Mouse (Mus musculus) liver, embryonic 14.5 days (tissue): ENCODE results near the gene Traf5. TPM values are rescaled to one million over a fixed set of nuclear protein-coding genes. Genes with fewer than 3 reads are reported as not detected.

Experiments used
- ATAC-seq: fragments of 200-750 bp; cut with Nextera tagmentation; 2 replicates; pipeline ENCODE4 v1.8.0; 2017; ENCODE audit warnings: moderate number of reproducible peaks, mild to moderate bottlenecking, moderate library complexity; ENCODE audit not compliant: insufficient read depth
- DNase-seq, 3 experiments: peaks; one replicate each; pipeline ENCODE4 v3.0.0-alpha.2; 2012 to 2013; ENCODE audit warnings: low read depth in 3 of 3, low spot score in 3 of 3
- H3K27ac ChIP-seq: fragments of 300-500 bp; sonication (generic); 2 replicates; pipeline ENCODE4 v1.5.1; 2014; ENCODE audit warnings: moderate library complexity, mild to moderate bottlenecking, control low read depth, inconsistent platforms
- H3K27me3 ChIP-seq: fragments of 300-500 bp; sonication (generic); 2 replicates; pipeline ENCODE4 v1.6.1; 2014; ENCODE audit warnings: mild to moderate bottlenecking, low read length, moderate library complexity; ENCODE audit not compliant: control insufficient read depth, insufficient read depth
- H3K36me3 ChIP-seq: fragments of 300-500 bp; sonication (generic); replicated peaks from 2 replicates; pipeline ENCODE4 v1.6.1; 2014; ENCODE audit warnings: low read depth; ENCODE audit not compliant: control insufficient read depth, insufficient read depth
- H3K4me1 ChIP-seq, 2 experiments: fragments of 200-500 bp in 1 of 2; fragments of 300-500 bp in 1 of 2; sonication (generic) in 1 of 2; replicated peaks; 2 replicates each; pipeline ENCODE4 v1.6.1; 2012 to 2014; ENCODE audit warnings: antibody characterized with exemption in 1 of 2, inconsistent platforms in 1 of 2, low read length in 1 of 2; ENCODE audit not compliant: control insufficient read depth in 2 of 2, insufficient read depth in 2 of 2
- H3K4me2 ChIP-seq: fragments of 300-500 bp; sonication (generic); 2 replicates; pipeline ENCODE4 v1.6.1; 2014; ENCODE audit warnings: low read depth, mild to moderate bottlenecking, control low read depth, moderate library complexity
- H3K4me3 ChIP-seq, 2 experiments: fragments of 200-500 bp in 1 of 2; fragments of 300-500 bp in 1 of 2; sonication (generic) in 1 of 2; 2 replicates each; pipeline ENCODE4 v1.5.1; 2012 to 2014; ENCODE audit warnings: low read depth in 2 of 2, low read length in 2 of 2, mild to moderate bottlenecking in 2 of 2, control low read depth in 1 of 2, inconsistent platforms in 1 of 2, moderate library complexity in 1 of 2; ENCODE audit not compliant: insufficient read depth in 1 of 2
- H3K9ac ChIP-seq: fragments of 300-500 bp; sonication (generic); replicated peaks from 2 replicates; pipeline ENCODE4 v1.6.1; 2014; ENCODE audit warnings: mild to moderate bottlenecking, control low read depth, moderate library complexity
- H3K9me3 ChIP-seq: fragments of 300-500 bp; sonication (generic); 2 replicates; pipeline ENCODE4 v1.6.1; 2016; ENCODE audit warnings: low read length, mixed read lengths; ENCODE audit not compliant: control insufficient read depth
- CTCF ChIP-seq: IDR thresholded peaks from 2 replicates; pipeline ENCODE4 v1.5.1; 2016; ENCODE audit warnings: antibody characterized with exemption, low read depth, control low read depth
- EP300 ChIP-seq: IDR thresholded peaks from 2 replicates; pipeline ENCODE4 v1.6.1; 2016; ENCODE audit warnings: antibody characterized with exemption, low read depth
- WGBS: fragments of 180-500 bp; shearing (Covaris S2); extraction: QIAGEN DNeasy Blood & Tissue Kit; methylation state at CpG from one replicate; pipeline ENCODE4 v1.1.7; 2014; ENCODE audit not compliant: insufficient replicate concordance; 5-methylcytosine and 5-hydroxymethylcytosine counted together
- polyA plus RNA-seq, 2 experiments: library from polyadenylated mRNA; depleted of rRNA in 1 of 2; stranded (reverse) in 1 of 2; unstranded in 1 of 2; fragments of >200 nt; fragmentation: Nextera tagmentation in 1 of 2; extraction: Ambion mirVana in 1 of 2; gene quantifications; 2 replicates each; pipeline versions ENCODE4 v1.2.1 to v1.2.3; 2012 to 2014

Gene Traf5
- polyA plus RNA-seq, 2 experiments, result 4.9 to 7.2 TPM

DNA sequence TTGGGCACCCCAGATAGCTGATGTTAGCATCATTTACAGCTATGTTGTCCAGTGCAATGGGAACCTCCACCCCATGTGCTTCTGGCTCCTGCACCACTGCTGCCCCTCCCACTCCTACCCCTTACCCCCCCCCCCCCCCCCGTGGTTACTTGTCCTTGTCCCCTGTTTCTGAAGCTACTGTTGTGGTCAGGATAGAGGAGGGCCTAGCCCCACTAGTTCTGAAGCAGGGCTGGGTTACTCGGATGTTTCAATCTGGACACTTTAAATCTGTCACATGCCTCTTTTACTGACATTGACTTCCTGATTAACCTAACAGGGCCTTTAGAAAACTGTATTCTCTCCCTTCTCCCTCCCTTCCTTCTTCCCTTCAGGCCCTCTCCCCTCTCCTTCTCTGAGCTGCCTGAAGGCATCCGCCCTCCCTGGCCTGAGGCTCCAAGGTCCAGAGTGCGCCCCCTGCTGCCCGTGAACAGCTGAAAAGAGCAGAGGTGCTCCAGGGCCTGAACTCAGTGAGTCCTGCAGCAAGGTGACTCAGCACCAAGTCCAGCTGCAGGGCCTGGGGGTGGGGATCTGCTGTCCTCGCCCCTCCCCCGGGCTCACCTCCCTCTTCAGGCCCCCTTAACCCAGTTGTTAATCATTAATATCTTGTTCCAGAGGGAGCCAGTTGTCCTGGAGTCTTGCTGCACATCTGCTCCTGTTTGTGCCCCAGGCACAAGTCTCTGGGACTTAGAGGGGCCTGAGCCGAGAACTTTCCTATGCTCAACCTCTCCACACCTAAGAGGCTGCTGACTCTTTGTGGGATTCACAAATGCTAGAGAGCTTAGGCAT lies 128.2 kb downstream of the Traf5 start:
- DNase-seq (peak; percentile 55 to 64 (median 60)), ATAC-seq (peak; percentile 83)
- H3K9me3 ChIP-seq, result no peaks in the 10 kb centered on the region
- no peak overlapping the region for H3K4me3 ChIP-seq
- no peak overlapping the region for H3K9ac ChIP-seq
- H3K27me3 ChIP-seq, result no peaks in the 10 kb centered on the region
- peaks cover 0 to 2% of the 10 kb centered on the region in 2 experiments; a peak in 1 of 4 replicates for H3K4me1 ChIP-seq
- H3K36me3 ChIP-seq, result no peaks in the 10 kb centered on the region
- no peak overlapping the region for H3K4me2 ChIP-seq
- TF ChIP-seq EP300 (no peak), CTCF (peak; percentile 94)
- H3K27ac ChIP-seq, result no peak overlapping the region
- whole genome bisulfite sequencing, result 23% methylated on average over 8 of the region's 8 CpGs

DNA sequence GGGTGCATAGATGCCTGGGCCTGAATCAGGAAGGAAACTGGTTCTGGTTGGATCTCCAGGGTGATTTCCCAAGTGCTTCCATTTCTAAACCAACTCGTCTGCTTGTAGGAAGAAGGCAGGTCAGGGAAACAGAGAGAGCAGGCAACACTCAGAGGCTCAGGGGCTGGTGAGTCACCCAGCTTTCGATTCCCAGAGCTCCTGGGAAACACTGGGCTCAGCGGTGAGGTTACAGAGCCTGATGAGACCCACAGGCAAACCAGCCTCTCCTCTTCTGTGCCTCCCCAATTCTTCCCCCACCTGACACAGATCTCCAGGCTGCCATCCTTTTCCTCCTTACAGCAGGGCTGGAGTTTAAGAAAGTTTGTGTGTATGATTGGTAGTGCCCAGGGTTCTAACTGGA lies 128.9 kb downstream of the Traf5 start:
- H3K9ac ChIP-seq, result no peak overlapping the region

DNA sequence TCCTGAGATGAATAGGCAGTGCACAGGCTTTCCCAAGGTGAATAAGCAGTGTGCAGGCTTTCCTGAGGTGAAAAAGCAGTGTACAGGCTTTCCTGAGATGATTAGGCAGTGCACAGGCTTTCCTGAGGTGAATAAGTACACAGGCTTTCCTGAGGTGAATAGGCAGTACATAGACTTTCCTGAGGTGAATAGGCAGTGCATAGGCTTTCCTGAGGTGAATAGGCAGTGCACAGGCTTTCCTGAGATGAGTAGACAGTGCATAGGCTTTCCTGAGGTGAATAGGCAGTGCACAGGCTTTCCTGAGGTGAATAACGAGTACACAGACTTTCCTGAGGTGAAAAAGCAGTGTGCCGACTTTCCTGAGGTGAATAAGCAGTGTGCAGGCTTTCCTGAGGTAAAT lies 131.4 kb downstream of the Traf5 start:
- no peak for DNase-seq

More for the DNA sequence above, 128.9 kb downstream of the Traf5 start:
- DNase-seq (no peak), ATAC-seq (no peak)
- no peaks in the 10 kb centered on the region for H3K27me3 ChIP-seq
- WGBS, result 59% methylated on average over 3 of the region's 3 CpGs
- no peak for TF ChIP-seq CTCF
- TF ChIP-seq EP300, result no peak
- H3K36me3 ChIP-seq, result no peaks in the 10 kb centered on the region
- H3K9me3 ChIP-seq, result no peaks in the 10 kb centered on the region
- no peak overlapping the region for H3K4me3 ChIP-seq
- H3K27ac ChIP-seq, result no peak overlapping the region
- H3K4me1 ChIP-seq, result peaks cover 0 to 2% of the 10 kb centered on the region in 2 experiments; a peak in 1 of 4 replicates
- no peak overlapping the region for H3K4me2 ChIP-seq

DNA sequence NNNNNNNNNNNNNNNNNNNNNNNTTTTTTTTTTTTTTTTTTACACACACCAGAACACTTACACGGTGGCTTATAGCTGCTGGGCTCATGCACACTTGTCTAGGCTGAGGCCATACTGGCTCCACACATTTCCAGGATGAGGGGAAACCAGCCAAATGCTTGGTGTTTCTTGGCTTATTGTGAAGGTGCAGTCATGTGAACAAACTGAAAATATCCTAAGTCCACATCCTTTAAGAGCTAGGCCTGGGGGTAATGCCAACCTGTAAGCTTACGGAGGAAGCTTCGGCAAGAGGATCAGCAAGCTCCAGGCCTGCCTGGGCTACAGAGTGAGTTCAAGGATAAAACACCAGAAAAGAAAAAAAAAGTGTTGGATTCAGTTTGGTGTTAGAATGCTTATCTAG lies 135.0 kb downstream of the Traf5 start:
- DNase-seq (no peak), ATAC-seq (no peak)
- no peaks in the 10 kb centered on the region for H3K9me3 ChIP-seq
- no peak overlapping the region for H3K4me3 ChIP-seq
- 85% methylated on average over 3 of the region's 3 CpGs for WGBS
- TF ChIP-seq CTCF (no peak), EP300 (no peak)
- no peaks in the 10 kb centered on the region for H3K36me3 ChIP-seq
- no peaks in the 10 kb centered on the region for H3K27me3 ChIP-seq
- H3K9ac ChIP-seq, result no peak overlapping the region
- no peak overlapping the region for H3K27ac ChIP-seq
- peaks cover 0 to 6% of the 10 kb centered on the region in 2 experiments; a peak in 2 of 4 replicates for H3K4me1 ChIP-seq
- no peak overlapping the region for H3K4me2 ChIP-seq

More for the DNA sequence above, 131.4 kb downstream of the Traf5 start:
- Histone ChIP-seq H3K9me3 (no peaks in the 10 kb centered on the region), H3K27ac (no peak overlapping the region), H3K9ac (no peak overlapping the region), H3K36me3 (no peaks in the 10 kb centered on the region), H3K4me3 (no peak overlapping the region), H3K4me1 (peaks cover 0 to 4% of the 10 kb centered on the region in 2 experiments; a peak in 1 of 4 replicates), H3K4me2 (no peak overlapping the region), H3K27me3 (no peaks in the 10 kb centered on the region)
- ATAC-seq, result no peak
- no peak for TF ChIP-seq CTCF
- TF ChIP-seq EP300, result no peak
- 35% methylated on average over 2 of the region's 2 CpGs for WGBS

DNA sequence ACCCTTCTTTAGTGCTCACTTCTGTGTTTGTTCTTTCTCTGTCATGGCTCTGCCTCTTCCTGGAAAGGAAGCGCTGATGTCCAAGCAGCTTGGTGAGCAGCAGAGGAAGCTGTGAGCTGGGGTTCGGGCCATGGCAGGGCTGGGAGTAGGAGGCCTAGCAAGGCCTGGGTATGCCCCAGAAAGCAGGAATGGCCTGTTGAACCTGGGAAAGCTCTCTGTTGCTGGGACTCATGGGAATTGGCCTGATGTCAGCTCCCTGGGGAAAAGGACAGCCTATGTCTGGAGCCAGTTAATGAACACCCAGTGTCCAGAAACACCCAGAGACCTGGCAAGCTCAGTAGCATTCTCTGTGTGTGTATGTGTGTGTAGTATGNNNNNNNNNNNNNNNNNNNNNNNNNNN lies 135.5 kb downstream of the Traf5 start:
- Histone ChIP-seq H3K4me2 (peak overlapping the region; percentile 6; the same call in 1 of the 2 replicates), H3K4me3 (no peak overlapping the region), H3K27me3 (no peaks in the 10 kb centered on the region), H3K4me1 (peaks cover 0 to 6% of the 10 kb centered on the region in 2 experiments; a peak in 2 of 4 replicates), H3K9ac (no peak overlapping the region), H3K27ac (no peak overlapping the region), H3K9me3 (no peaks in the 10 kb centered on the region), H3K36me3 (no peaks in the 10 kb centered on the region)
- WGBS, result 60% methylated on average over 2 of the region's 2 CpGs
- DNase-seq (no peak), ATAC-seq (no peak)
- TF ChIP-seq CTCF, result no peak
- no peak for TF ChIP-seq EP300
